Mouse (Mus musculus): Measurements from ENCODE around the gene Akr1b8. TPM values are rescaled to one million over a fixed set of nuclear protein-coding genes. Genes with fewer than 3 reads are reported as not detected.
"Not testable (repeated sequence)": the region's sequence is repeated elsewhere in the genome, so short reads cannot be mapped to it uniquely, and the experiment has no call there.

Gene Akr1b8
- polyA plus RNA-seq, 1 experiment from 2014 or later, result 11.5 TPM

- H3K9ac ChIP-seq (ENCODE audit: low read length), result no peak overlapping the region
- H3K4me2 ChIP-seq (ENCODE audit: low read length), result no peak overlapping the region
- H3K4me3 ChIP-seq (ENCODE audit: control insufficient read depth in 1 of 2, insufficient read depth in 1 of 2, low read depth in 1 of 2, low read length in 2 of 2), result no peak overlapping the region
- no peaks in the 10 kb centered on the region for H3K36me3 ChIP-seq (ENCODE audit: control insufficient read depth, insufficient read depth, low read length)
- ATAC-seq (ENCODE audit: insufficient number of reproducible peaks, insufficient read depth, low FRiP score, low read depth), result no peak
- H3K27ac ChIP-seq (replicated peaks in 1 of 2; ENCODE audit: control insufficient read depth in 1 of 2, insufficient read depth in 1 of 2, low read depth in 2 of 2, low read length in 2 of 2), result no peak overlapping the region
- WGBS, result 67% methylated on average over 9 of the region's 9 CpGs
- no peaks in the 10 kb centered on the region for H3K9me3 ChIP-seq (ENCODE audit: control insufficient read depth, low read length)
- no peaks in the 10 kb centered on the region for H3K27me3 ChIP-seq (ENCODE audit: control insufficient read depth, insufficient read depth, low read length)
- H3K4me1 ChIP-seq (ENCODE audit: control insufficient read depth in 2 of 2, insufficient read depth in 2 of 2, low read length in 2 of 2), result no peaks in the 10 kb centered on the region; a peak in 2 of 4 replicates
Observed at GRCm38 (mm10) chr6:34367998-34368397, 14.1 kb downstream of the Akr1b8 start.

DNA sequence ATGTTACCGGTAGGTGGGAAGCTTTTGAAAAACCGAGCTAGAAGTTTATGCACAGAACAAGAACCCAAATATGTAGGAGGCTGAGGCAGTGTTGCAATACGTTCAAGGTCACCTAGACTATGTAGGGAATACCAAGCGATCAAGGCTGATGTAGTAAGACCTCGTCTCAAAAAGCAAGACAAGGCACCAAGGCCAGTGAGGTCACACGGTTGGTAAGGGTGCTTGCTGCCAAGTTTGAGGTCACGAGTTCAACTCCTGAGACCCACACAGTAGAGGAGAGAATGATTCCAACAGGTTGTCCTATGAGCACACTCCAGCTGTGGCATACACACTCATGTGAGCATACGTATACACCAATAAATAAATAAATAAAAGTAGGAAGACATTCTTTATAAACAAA, 16.2 kb downstream of the Akr1b8 start:
- Histone ChIP-seq H3K4me3 (ENCODE audit: control insufficient read depth in 1 of 2, insufficient read depth in 1 of 2, low read depth in 1 of 2, low read length in 2 of 2) (no peak overlapping the region), H3K27ac (replicated peaks in 1 of 2; ENCODE audit: control insufficient read depth in 1 of 2, insufficient read depth in 1 of 2, low read depth in 2 of 2, low read length in 2 of 2) (no peak overlapping the region), H3K27me3 (ENCODE audit: control insufficient read depth, insufficient read depth, low read length) (no peaks in the 10 kb centered on the region), H3K36me3 (ENCODE audit: control insufficient read depth, insufficient read depth, low read length) (no peaks in the 10 kb centered on the region), H3K9ac (ENCODE audit: low read length) (no peak overlapping the region), H3K9me3 (ENCODE audit: control insufficient read depth, low read length) (no peaks in the 10 kb centered on the region), H3K4me1 (ENCODE audit: control insufficient read depth in 2 of 2, insufficient read depth in 2 of 2, low read length in 2 of 2) (no peaks in the 10 kb centered on the region; a peak in 2 of 4 replicates), H3K4me2 (ENCODE audit: low read length) (no peak overlapping the region)
- 77% methylated on average over 8 of the region's 8 CpGs for WGBS
- no peak for ATAC-seq (ENCODE audit: insufficient number of reproducible peaks, insufficient read depth, low FRiP score, low read depth)

DNA sequence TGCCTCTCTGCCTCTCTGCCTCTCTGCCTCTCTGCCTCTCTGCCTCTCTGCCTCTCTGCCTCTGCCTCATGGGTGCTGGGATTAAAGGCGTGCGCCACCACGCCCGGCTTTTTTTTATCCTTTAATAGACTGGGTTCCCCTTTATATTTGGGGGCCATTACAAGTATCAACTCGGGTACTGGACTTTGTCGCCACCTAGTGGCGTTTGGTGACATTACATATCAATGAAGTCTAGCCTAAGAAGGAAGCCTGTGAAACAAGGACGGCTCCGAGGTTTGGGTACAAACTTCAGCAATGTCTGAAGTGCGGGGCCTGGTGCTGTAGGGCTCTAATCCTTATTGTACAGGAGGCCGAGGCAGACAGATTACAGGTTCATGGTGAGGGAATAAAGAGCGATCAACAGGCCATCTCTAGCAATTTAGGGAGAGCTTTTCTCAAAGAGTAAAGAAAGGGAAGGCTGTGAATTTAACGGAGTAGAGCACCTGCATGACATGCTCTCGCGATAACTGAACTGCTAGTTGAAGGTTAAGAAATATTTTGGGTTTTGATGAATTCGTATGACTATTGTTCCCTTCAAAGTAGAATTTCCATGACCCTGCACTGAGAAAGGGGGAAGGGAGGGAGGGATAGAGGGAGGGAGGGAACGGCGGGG, 17.9 kb downstream of the Akr1b8 start:
- no peak for ATAC-seq (ENCODE audit: insufficient number of reproducible peaks, insufficient read depth, low FRiP score, low read depth)
- WGBS, result 22% methylated on average over 18 of the region's 18 CpGs
- peak overlapping the region; percentile 42; the same call in 1 of the 2 replicates for H3K9ac ChIP-seq (ENCODE audit: low read length)
- H3K9me3 ChIP-seq (ENCODE audit: control insufficient read depth, low read length), result no peaks in the 10 kb centered on the region
- H3K27ac ChIP-seq (replicated peaks in 1 of 2; ENCODE audit: control insufficient read depth in 1 of 2, insufficient read depth in 1 of 2, low read depth in 2 of 2, low read length in 2 of 2), result no peak overlapping the region
- H3K4me1 ChIP-seq (ENCODE audit: control insufficient read depth in 2 of 2, insufficient read depth in 2 of 2, low read length in 2 of 2), result no peaks in the 10 kb centered on the region; a peak in 2 of 4 replicates
- H3K27me3 ChIP-seq (ENCODE audit: control insufficient read depth, insufficient read depth, low read length), result no peaks in the 10 kb centered on the region
- 0 out of 4 replicates have a peak overlapping the region, but pooled peaks have one; percentile 8 to 16 for H3K4me3 ChIP-seq (ENCODE audit: control insufficient read depth in 1 of 2, insufficient read depth in 1 of 2, low read depth in 1 of 2, low read length in 2 of 2)
- peak overlapping the region; percentile 54 for H3K4me2 ChIP-seq (ENCODE audit: low read length)
- no peaks in the 10 kb centered on the region for H3K36me3 ChIP-seq (ENCODE audit: control insufficient read depth, insufficient read depth, low read length)

DNA sequence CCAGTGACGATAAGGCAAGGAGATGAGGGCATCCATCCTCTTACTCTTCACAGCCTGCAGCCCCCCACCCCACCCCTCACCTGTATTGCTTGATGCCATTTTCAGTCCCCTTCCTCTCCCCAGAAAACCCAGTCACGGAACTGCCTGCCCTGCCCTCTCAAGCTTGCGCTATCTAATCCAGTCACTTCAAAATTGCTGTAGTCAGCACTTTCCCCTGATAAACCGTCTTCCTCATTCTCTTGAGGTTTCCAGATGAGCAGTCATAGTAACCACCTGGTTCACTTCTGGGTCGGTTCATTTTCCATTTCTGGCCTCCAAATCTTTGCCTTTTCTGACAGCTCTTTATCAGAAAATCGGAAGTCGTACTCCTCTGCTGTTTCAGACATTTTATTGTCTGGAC, 19.9 kb downstream of the Akr1b8 start:
- no peak for ATAC-seq (ENCODE audit: insufficient number of reproducible peaks, insufficient read depth, low FRiP score, low read depth)
- H3K27ac ChIP-seq (replicated peaks in 1 of 2; ENCODE audit: control insufficient read depth in 1 of 2, insufficient read depth in 1 of 2, low read depth in 2 of 2, low read length in 2 of 2), result no peak overlapping the region
- no peak overlapping the region for H3K4me3 ChIP-seq (ENCODE audit: control insufficient read depth in 1 of 2, insufficient read depth in 1 of 2, low read depth in 1 of 2, low read length in 2 of 2)
- 59% methylated on average over 7 of the region's 7 CpGs for WGBS
- H3K27me3 ChIP-seq (ENCODE audit: control insufficient read depth, insufficient read depth, low read length), result no peaks in the 10 kb centered on the region
- no peaks in the 10 kb centered on the region for H3K36me3 ChIP-seq (ENCODE audit: control insufficient read depth, insufficient read depth, low read length)
- H3K4me1 ChIP-seq (ENCODE audit: control insufficient read depth in 2 of 2, insufficient read depth in 2 of 2, low read length in 2 of 2), result no peaks in the 10 kb centered on the region; a peak in 1 of 4 replicates
- H3K9ac ChIP-seq (ENCODE audit: low read length), result no peak overlapping the region
- no peaks in the 10 kb centered on the region for H3K9me3 ChIP-seq (ENCODE audit: control insufficient read depth, low read length)
- H3K4me2 ChIP-seq (ENCODE audit: low read length), result no peak overlapping the region

- not testable (repeated sequence) for H3K27ac ChIP-seq (replicated peaks in 1 of 2; ENCODE audit: control insufficient read depth in 1 of 2, insufficient read depth in 1 of 2, low read depth in 2 of 2, low read length in 2 of 2); H3K4me2 ChIP-seq (ENCODE audit: low read length); H3K4me1 ChIP-seq (ENCODE audit: control insufficient read depth in 2 of 2, insufficient read depth in 2 of 2, low read length in 2 of 2); H3K27me3 ChIP-seq (ENCODE audit: control insufficient read depth, insufficient read depth, low read length); ATAC-seq (ENCODE audit: insufficient number of reproducible peaks, insufficient read depth, low FRiP score, low read depth); H3K9me3 ChIP-seq (ENCODE audit: control insufficient read depth, low read length); H3K4me3 ChIP-seq (ENCODE audit: control insufficient read depth in 1 of 2, insufficient read depth in 1 of 2, low read depth in 1 of 2, low read length in 2 of 2); H3K9ac ChIP-seq (ENCODE audit: low read length); H3K36me3 ChIP-seq (ENCODE audit: control insufficient read depth, insufficient read depth, low read length)
- 84% methylated on average over 5 of the region's 5 CpGs for WGBS
Observed at GRCm38 (mm10) chr6:34375888-34376287, 22.0 kb downstream of the Akr1b8 start.

- Histone ChIP-seq H3K4me2 (ENCODE audit: low read length) (peak overlapping the region; percentile 92), H3K27me3 (ENCODE audit: control insufficient read depth, insufficient read depth, low read length) (no peaks in the 10 kb centered on the region), H3K9ac (ENCODE audit: low read length) (peak overlapping the region; percentile 79), H3K4me1 (ENCODE audit: control insufficient read depth in 2 of 2, insufficient read depth in 2 of 2, low read length in 2 of 2) (no peaks in the 10 kb centered on the region; a peak in 1 of 4 replicates), H3K36me3 (ENCODE audit: control insufficient read depth, insufficient read depth, low read length) (peaks cover 10% of the 10 kb centered on the region), H3K9me3 (ENCODE audit: control insufficient read depth, low read length) (no peaks in the 10 kb centered on the region), H3K27ac (replicated peaks in 1 of 2; ENCODE audit: control insufficient read depth in 1 of 2, insufficient read depth in 1 of 2, low read depth in 2 of 2, low read length in 2 of 2) (no peak overlapping the region), H3K4me3 (ENCODE audit: control insufficient read depth in 1 of 2, insufficient read depth in 1 of 2, low read depth in 1 of 2, low read length in 2 of 2) (0 out of 4 replicates have a peak overlapping the region, but pooled peaks of 1 of the 2 experiments have one; percentile 60)
- 45% methylated on average over 8 of the region's 8 CpGs for WGBS
- no peak for ATAC-seq (ENCODE audit: insufficient number of reproducible peaks, insufficient read depth, low FRiP score, low read depth)
Observed at GRCm38 (mm10) chr6:34383401-34383800, 29.5 kb downstream of the Akr1b8 start.

GRCm38 (mm10) chr6:34384110-34384661, 30.3 kb downstream of the Akr1b8 start, which contains the start of gene Akr1b10:
Gene Akr1b10 (plus strand): TSS chr6:34384218.
- H3K27ac ChIP-seq (replicated peaks in 1 of 2; ENCODE audit: control insufficient read depth in 1 of 2, insufficient read depth in 1 of 2, low read depth in 2 of 2, low read length in 2 of 2), result peak within 1 kb of the TSS; percentile 77 to 90
- H3K36me3 ChIP-seq (ENCODE audit: control insufficient read depth, insufficient read depth, low read length), result peaks cover 17% of the 10 kb centered on the region
- peak within 1 kb of the TSS; percentile 60 to 66 for H3K4me3 ChIP-seq (ENCODE audit: control insufficient read depth in 1 of 2, insufficient read depth in 1 of 2, low read depth in 1 of 2, low read length in 2 of 2)
- WGBS, result 2% methylated on average over 17 of the region's 17 CpGs
- peak within 1 kb of the TSS; percentile 92 for H3K4me2 ChIP-seq (ENCODE audit: low read length)
- ATAC-seq (ENCODE audit: insufficient number of reproducible peaks, insufficient read depth, low FRiP score, low read depth), result peak; percentile 69; the same call in 1 of the 2 replicates
- H3K9me3 ChIP-seq (ENCODE audit: control insufficient read depth, low read length), result no peaks in the 10 kb centered on the region
- H3K9ac ChIP-seq (ENCODE audit: low read length), result peak within 1 kb of the TSS; percentile 79
- no peaks in the 10 kb centered on the region; a peak in 1 of 4 replicates for H3K4me1 ChIP-seq (ENCODE audit: control insufficient read depth in 2 of 2, insufficient read depth in 2 of 2, low read length in 2 of 2)
- H3K27me3 ChIP-seq (ENCODE audit: control insufficient read depth, insufficient read depth, low read length), result no peaks in the 10 kb centered on the region

Measured in heart, embryonic 14.5 days (tissue).